In the genomic region with DNA sequence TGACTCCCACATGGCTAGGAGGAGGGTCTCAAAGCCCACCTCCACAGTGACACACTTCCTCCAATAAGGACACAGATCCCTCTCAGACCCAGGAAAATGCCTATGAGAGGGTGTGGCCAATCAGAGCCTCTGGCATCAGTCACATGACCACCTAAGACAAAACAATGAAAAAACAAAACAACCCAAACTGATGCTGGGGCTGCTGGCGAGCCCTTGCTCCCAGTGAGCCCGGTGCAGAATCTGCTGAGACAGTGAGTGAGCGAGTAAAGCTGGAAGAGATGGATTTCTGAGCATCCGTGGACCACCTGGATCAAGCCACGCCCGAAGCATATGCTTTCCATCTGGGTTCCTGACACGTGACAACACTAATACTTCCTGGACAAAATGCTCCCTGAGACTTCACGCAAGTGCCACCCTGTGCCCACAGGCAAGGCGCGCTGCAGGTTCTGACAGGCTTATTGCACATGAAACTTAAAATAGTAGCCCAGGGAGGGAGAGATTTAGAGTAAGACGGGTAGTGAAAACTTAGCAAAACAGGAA, we compare ENCODE assay signal across 7 mouse cellular contexts. TPM values are rescaled to one million over a fixed set of nuclear protein-coding genes. Genes with fewer than 3 reads are reported as not detected.
DNase-seq lines count a peak whose midpoint lies in the region; ATAC-seq and TF ChIP-seq lines count a peak whose summit lies in the region.

No protein-coding gene starts in this region.

- peak; percentile 70 for DNase-seq in urinary bladder, postnatal 14 days (ENCODE audit: low spot score)
- no peak for DNase-seq in urinary bladder, postnatal 25 days (ENCODE audit: low spot score)
- no peak for DNase-seq in left cerebral cortex, adult 8-10 months (ENCODE audit: low spot score in 2 of 2)
- DNase-seq in right cerebral cortex, adult 18-20 months = no peak

- no peak overlapping the region for H3K9ac ChIP-seq in kidney, embryonic 15.5 days

- 0 out of 2 replicates have a peak, but pooled peaks have one; percentile 33 for ATAC-seq in kidney, embryonic 15.5 days (replicated peaks; ENCODE audit: low FRiP score)
- peak; percentile 47 for ATAC-seq in monocyte, adult 5-6 weeks (replicated peaks; ENCODE audit: insufficient number of reproducible peaks, low FRiP score, low TSS enrichment, poor library complexity, severe bottlenecking)

- H3K4me2 ChIP-seq in kidney, embryonic 15.5 days = peak overlapping the region; percentile 57

- H3K4me3 ChIP-seq in embryonic fibroblast, embryonic 13.5 days (ENCODE audit: insufficient read depth, low read length) = peak overlapping the region; percentile 13; the same call in 1 of the 2 replicates
- peak overlapping the region; percentile 38 for H3K4me3 ChIP-seq in kidney, embryonic 15.5 days (replicated peaks)

- H3K4me1 ChIP-seq in embryonic fibroblast, embryonic 13.5 days (ENCODE audit: control insufficient read depth, insufficient read depth, low read length) = no peaks in the 10 kb centered on the region
- H3K4me1 ChIP-seq in kidney, embryonic 15.5 days = peaks cover 17% of the 10 kb centered on the region

- TF ChIP-seq POLR2A in embryonic fibroblast, embryonic 13.5 days (IDR thresholded peaks at IDR 0.05; ENCODE audit: low read depth, low read length) = no peak

- 31% methylated on average over 11 of the region's 11 CpGs for WGBS in kidney, embryonic 15.5 days

- H3K27me3 ChIP-seq in kidney, embryonic 15.5 days = no peaks in the 10 kb centered on the region

- H3K27ac ChIP-seq in embryonic fibroblast, embryonic 13.5 days (ENCODE audit: insufficient read depth, low read length) = no peak overlapping the region
- peak overlapping the region; percentile 64; the same call in 1 of the 2 replicates for H3K27ac ChIP-seq in kidney, embryonic 15.5 days

- no peaks in the 10 kb centered on the region for H3K36me3 ChIP-seq in kidney, embryonic 15.5 days

- no peaks in the 10 kb centered on the region for H3K9me3 ChIP-seq in kidney, embryonic 15.5 days (replicated peaks)

- no peak for TF ChIP-seq CTCF in embryonic fibroblast, embryonic 13.5 days (IDR thresholded peaks at IDR 0.05; ENCODE audit: borderline replicate concordance, insufficient read depth, low read length)

RNA-seq across cellular contexts. Expression of a gene that starts 16.5 kb away (rescaled TPM):
- polyA plus RNA-seq in embryonic fibroblast, embryonic 13.5 days (2011; ENCODE audit: insufficient read length, low read depth, missing spikeins) = not detected in 2 replicates
- 0.87 and 1.4 TPM in 2 replicates for polyA plus RNA-seq in kidney, embryonic 15.5 days (2015; fragmentation: Nextera tagmentation; extraction: Ambion mirVana)
- total RNA-seq in monocyte, adult 5-6 weeks (2017) = 0.32 to 4.4 TPM (median 0.38 TPM) in 3 replicates
- total RNA-seq in left cerebral cortex, adult 8-10 months (2022) = 10 to 100 TPM in 1 of 4 experiments, 1 to 10 TPM in 3; 6.4 to 11.9 (median 8.2) TPM
